Mouse (Mus musculus) lung, postnatal 0 days (tissue): Measurements from ENCODE around the gene Rock2.

Experiments used
- CTCF ChIP-seq: IDR thresholded peaks from 2 replicates; pipeline ENCODE4 v1.5.1; 2016; ENCODE audit warnings: antibody characterized with exemption, mild to moderate bottlenecking
- EP300 ChIP-seq: IDR thresholded peaks from 2 replicates; pipeline ENCODE4 v1.6.1; 2016; ENCODE audit warnings: antibody characterized with exemption, mild to moderate bottlenecking, control low read depth

- TF ChIP-seq CTCF (no peak), EP300 (no peak)
Observed at GRCm38 (mm10) chr12:16873549-16873948, 21.1 kb upstream of the Rock2 start.
